Mouse (Mus musculus) hindbrain, embryonic 10.5 days (tissue): ENCODE data around the gene Gm8994. TPM values are rescaled to one million over a fixed set of nuclear protein-coding genes. Genes with fewer than 3 reads are reported as not detected.
"Not testable (repeated sequence)": the region's sequence is repeated elsewhere in the genome, so short reads cannot be mapped to it uniquely, and the experiment has no call there.

ENCODE experiments used
- DNase-seq: peaks from one replicate; pipeline ENCODE4 v3.0.0-alpha.2; 2017; ENCODE audit warnings: low spot score
- H3K27ac ChIP-seq: fragments of 300-500 bp; sonication (generic); 2 replicates; pipeline ENCODE4 v1.5.1; 2016; ENCODE audit warnings: mild to moderate bottlenecking, moderate library complexity
- H3K27me3 ChIP-seq: fragments of 300-500 bp; sonication (generic); 2 replicates; pipeline ENCODE4 v1.6.1; 2016; ENCODE audit warnings: mild to moderate bottlenecking; ENCODE audit not compliant: poor library complexity, insufficient read depth, severe bottlenecking
- H3K36me3 ChIP-seq: fragments of 300-500 bp; sonication (generic); 2 replicates; pipeline ENCODE4 v1.6.1; 2016; ENCODE audit warnings: mild to moderate bottlenecking, moderate library complexity
- H3K4me1 ChIP-seq: fragments of 300-500 bp; sonication (generic); replicated peaks from 2 replicates; pipeline ENCODE4 v1.6.1; 2016; ENCODE audit warnings: mild to moderate bottlenecking
- H3K4me3 ChIP-seq: fragments of 300-500 bp; sonication (generic); 2 replicates; pipeline ENCODE4 v1.5.1; 2016; ENCODE audit warnings: mild to moderate bottlenecking, moderate library complexity
- H3K9me3 ChIP-seq: fragments of 300-500 bp; sonication (generic); 2 replicates; pipeline ENCODE4 v1.6.1; 2016; ENCODE audit warnings: mild to moderate bottlenecking, moderate library complexity
- WGBS: fragments of 180-500 bp; shearing (Covaris S2); methylation state at CpG from one replicate; pipeline ENCODE4 v1.1.7; 2016; 5-methylcytosine and 5-hydroxymethylcytosine counted together
- polyA plus RNA-seq: library from polyadenylated mRNA; unstranded; fragments of >200 nt; fragmentation: Nextera tagmentation; extraction: Ambion mirVana; gene quantifications from 2 replicates; pipeline ENCODE4 v1.2.1, GENCODE M21; 2016

Gene Gm8994
- polyA plus RNA-seq, 1 experiment from 2014 or later: not detected

DNA sequence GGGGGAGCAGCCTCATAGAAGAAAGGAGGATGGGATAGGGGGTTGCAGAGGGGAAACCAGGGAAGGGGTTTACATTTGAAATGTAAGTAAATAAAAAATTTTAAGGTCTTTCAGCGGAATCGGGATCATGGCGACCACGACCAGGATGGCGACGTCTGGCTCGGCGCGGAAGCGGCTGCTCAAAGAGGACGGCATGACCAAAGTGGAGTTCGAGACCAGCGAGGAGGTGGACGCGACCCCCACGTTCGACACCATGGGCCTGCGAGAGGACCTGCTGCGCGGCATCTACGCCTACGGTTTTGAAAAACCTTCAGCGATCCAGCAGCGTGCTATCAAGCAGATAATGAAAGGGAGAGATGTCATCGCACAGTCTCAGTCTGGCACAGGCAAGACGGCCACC, 1.1 kb downstream of the Gm8994 start:
- WGBS: 96% methylated on average over 26 of the region's 26 CpGs
- H3K36me3 ChIP-seq, H3K4me1 ChIP-seq, H3K4me3 ChIP-seq, H3K27me3 ChIP-seq, H3K9me3 ChIP-seq, H3K27ac ChIP-seq, DNase-seq: not testable (repeated sequence)

- no peak for DNase-seq
- Histone ChIP-seq H3K27ac (no peak overlapping the region), H3K4me3 (no peak overlapping the region), H3K36me3 (no peaks in the 10 kb centered on the region), H3K27me3 (no peaks in the 10 kb centered on the region), H3K9me3 (no peaks in the 10 kb centered on the region), H3K4me1 (no peaks in the 10 kb centered on the region; the same call in 1 of the 2 replicates)
- 89% methylated on average over 5 of the region's 5 CpGs for WGBS
These were observed 13.3 kb downstream of the Gm8994 start for GRCm38 (mm10) chr6:136340669-136341068.

DNA sequence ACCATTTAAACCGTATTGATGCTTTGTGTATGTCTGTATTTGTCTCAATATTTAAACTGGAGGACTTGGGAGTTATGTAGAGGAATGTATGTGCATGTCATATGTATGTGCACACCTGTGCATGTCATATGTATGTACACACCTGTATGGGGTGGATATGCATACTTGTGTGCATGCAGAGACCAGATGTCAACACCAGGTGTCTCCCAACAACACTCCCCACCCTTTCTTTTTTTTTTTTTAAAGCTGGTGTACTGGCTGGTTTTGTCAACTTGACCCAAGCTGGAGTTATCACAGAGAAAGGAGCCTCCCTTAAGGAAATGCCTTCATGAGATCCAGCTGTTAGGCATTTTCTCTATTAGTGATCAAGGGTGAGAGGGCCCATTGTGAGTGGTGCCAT, 13.8 kb downstream of the Gm8994 start:
- H3K27ac ChIP-seq: no peak overlapping the region
- no peak overlapping the region for H3K4me3 ChIP-seq
- WGBS: 91% methylated on average over 1 of the region's 1 CpGs

GRCm38 (mm10) chr6:136343868-136344267, 16.5 kb downstream of the Gm8994 start:
- no peak for DNase-seq
- Histone ChIP-seq H3K36me3 (no peaks in the 10 kb centered on the region), H3K27ac (no peak overlapping the region), H3K4me1 (peaks cover 19% of the 10 kb centered on the region), H3K27me3 (no peaks in the 10 kb centered on the region), H3K4me3 (no peak overlapping the region), H3K9me3 (no peaks in the 10 kb centered on the region)
- 92% methylated on average over 7 of the region's 7 CpGs for WGBS

More for the DNA sequence above, 13.8 kb downstream of the Gm8994 start:
- Histone ChIP-seq H3K4me1 (no peaks in the 10 kb centered on the region; the same call in 1 of the 2 replicates), H3K9me3 (no peaks in the 10 kb centered on the region), H3K36me3 (no peaks in the 10 kb centered on the region), H3K27me3 (no peaks in the 10 kb centered on the region)
- no peak for DNase-seq

- peak overlapping the region; percentile 66; the same call in 1 of the 2 replicates for H3K27ac ChIP-seq
- H3K36me3 ChIP-seq: no peaks in the 10 kb centered on the region
- no peaks in the 10 kb centered on the region for H3K27me3 ChIP-seq
- H3K9me3 ChIP-seq: no peaks in the 10 kb centered on the region
- no peak overlapping the region for H3K4me3 ChIP-seq
- DNase-seq: no peak
- H3K4me1 ChIP-seq: peaks cover 19% of the 10 kb centered on the region
- 85% methylated on average over 6 of the region's 6 CpGs for WGBS
These were observed 17.7 kb downstream of the Gm8994 start for GRCm38 (mm10) chr6:136345034-136345433.

GRCm38 (mm10) chr6:136345641-136346040, 18.3 kb downstream of the Gm8994 start:
- H3K27ac ChIP-seq: peak overlapping the region; percentile 66; the same call in 1 of the 2 replicates
- WGBS: 89% methylated on average over 7 of the region's 7 CpGs

GRCm38 (mm10) chr6:136347053-136347452, 19.7 kb downstream of the Gm8994 start:
- Histone ChIP-seq H3K4me1 (peaks cover 19% of the 10 kb centered on the region), H3K4me3 (no peak overlapping the region), H3K27ac (no peak overlapping the region), H3K27me3 (no peaks in the 10 kb centered on the region), H3K36me3 (no peaks in the 10 kb centered on the region), H3K9me3 (no peaks in the 10 kb centered on the region)
- WGBS: 53% methylated on average over 5 of the region's 5 CpGs
- no peak for DNase-seq

More at GRCm38 (mm10) chr6:136345641-136346040, 18.3 kb downstream of the Gm8994 start:
- no peak overlapping the region for H3K4me3 ChIP-seq
- H3K36me3 ChIP-seq: no peaks in the 10 kb centered on the region
- no peak for DNase-seq
- no peaks in the 10 kb centered on the region for H3K27me3 ChIP-seq
- H3K9me3 ChIP-seq: no peaks in the 10 kb centered on the region
- peaks cover 19% of the 10 kb centered on the region for H3K4me1 ChIP-seq

- H3K27ac ChIP-seq: no peak overlapping the region
- WGBS: 63% methylated on average over 9 of the region's 9 CpGs
- no peak overlapping the region for H3K4me3 ChIP-seq
- no peaks in the 10 kb centered on the region for H3K36me3 ChIP-seq
- H3K4me1 ChIP-seq: peaks cover 19% of the 10 kb centered on the region
- H3K9me3 ChIP-seq: no peaks in the 10 kb centered on the region
- no peaks in the 10 kb centered on the region for H3K27me3 ChIP-seq
- no peak for DNase-seq
These were observed 20.3 kb downstream of the Gm8994 start for GRCm38 (mm10) chr6:136347631-136348030.

DNA sequence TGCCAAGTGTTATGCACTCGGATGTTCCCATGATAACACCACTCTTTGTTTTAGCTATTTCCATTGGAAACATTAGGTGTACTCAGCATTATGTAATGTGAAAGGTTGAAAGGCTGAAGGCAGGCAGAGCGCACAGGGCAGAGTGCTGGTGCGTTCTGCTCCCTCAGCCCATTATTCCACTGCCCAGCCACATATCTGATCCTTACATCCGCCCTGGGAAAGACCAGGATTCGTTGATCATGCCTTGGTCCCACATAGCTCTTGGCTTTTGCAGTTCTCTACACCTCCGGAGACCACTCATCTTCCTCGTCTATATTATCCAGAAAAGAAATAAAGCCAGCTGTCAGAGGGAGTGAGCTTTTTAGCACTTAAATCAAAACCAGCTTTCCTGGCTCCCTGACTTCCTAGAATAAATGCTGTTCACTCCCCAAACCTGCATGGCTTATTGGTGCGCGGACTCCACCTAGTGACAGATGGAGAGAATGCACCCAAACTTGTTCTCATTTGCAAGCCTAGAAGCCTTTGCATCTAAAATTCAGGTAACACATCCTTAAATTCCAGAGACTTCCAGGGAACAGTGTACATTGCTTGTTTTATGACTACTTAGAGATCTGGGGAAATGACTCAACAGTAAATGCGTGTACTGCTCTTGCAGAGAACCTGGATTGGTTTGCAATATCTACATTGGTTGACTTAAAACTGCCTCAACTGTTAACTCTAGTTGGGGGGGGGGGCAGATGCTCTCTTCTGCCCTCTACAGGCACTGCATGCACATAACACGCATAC, 26.3 kb downstream of the Gm8994 start:
- Histone ChIP-seq H3K9me3 (no peaks in the 10 kb centered on the region), H3K4me3 (no peak overlapping the region), H3K27me3 (no peaks in the 10 kb centered on the region), H3K4me1 (no peaks in the 10 kb centered on the region), H3K27ac (no peak overlapping the region), H3K36me3 (no peaks in the 10 kb centered on the region)
- WGBS: 42% methylated on average over 11 of the region's 11 CpGs
- peak; percentile 71 for DNase-seq

DNA sequence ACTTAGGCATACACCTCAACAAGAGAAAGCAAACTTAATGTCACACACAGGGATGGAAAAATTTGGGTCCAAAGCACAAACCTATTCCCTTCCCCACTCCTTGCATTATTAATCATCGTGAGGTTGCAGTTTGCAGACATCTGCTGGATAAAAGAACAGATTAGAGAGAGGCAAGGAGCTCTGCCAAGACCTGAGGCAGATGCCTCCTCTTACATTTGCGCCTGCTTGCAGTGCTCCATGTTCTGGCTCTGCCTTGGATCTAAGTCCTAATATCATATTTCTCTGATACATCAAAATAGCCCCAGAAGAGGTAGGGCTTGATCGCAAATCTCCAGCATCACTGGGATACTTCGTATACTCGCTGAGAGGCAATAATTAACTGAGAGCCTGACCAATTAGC, 31.1 kb downstream of the Gm8994 start:
- Histone ChIP-seq H3K4me1 (no peaks in the 10 kb centered on the region), H3K9me3 (no peaks in the 10 kb centered on the region), H3K4me3 (no peak overlapping the region), H3K36me3 (no peaks in the 10 kb centered on the region), H3K27ac (no peak overlapping the region), H3K27me3 (no peaks in the 10 kb centered on the region)
- 88% methylated on average over 5 of the region's 5 CpGs for WGBS
- DNase-seq: no peak

DNA sequence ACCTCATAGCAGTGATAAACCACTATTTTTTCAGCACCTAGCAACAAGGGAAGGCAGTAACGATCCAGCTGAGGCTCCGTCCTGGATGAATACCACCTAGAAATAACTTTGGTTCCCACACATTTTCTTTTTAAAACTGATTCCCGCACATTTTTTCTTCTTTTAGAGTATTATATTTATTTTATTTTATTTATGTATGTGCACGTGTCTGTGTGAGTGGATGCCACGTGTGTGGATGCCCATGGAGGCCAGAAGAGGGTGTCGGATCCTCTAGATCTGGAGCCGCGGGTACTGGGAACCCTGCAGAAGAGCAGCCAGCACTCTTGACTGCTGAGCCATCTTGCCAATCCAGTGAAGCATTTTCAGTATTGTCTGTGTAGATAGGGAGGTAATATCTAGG, 36.0 kb downstream of the Gm8994 start:
- Histone ChIP-seq H3K36me3 (no peaks in the 10 kb centered on the region), H3K4me3 (no peak overlapping the region), H3K27me3 (no peaks in the 10 kb centered on the region), H3K27ac (no peak overlapping the region), H3K4me1 (0 out of 2 replicates have a peak, but pooled peaks cover 6% of the 10 kb centered on the region), H3K9me3 (no peaks in the 10 kb centered on the region)
- DNase-seq: no peak
- 89% methylated on average over 8 of the region's 8 CpGs for WGBS

- Histone ChIP-seq H3K27ac (no peak overlapping the region), H3K36me3 (no peaks in the 10 kb centered on the region), H3K4me3 (no peak overlapping the region), H3K9me3 (no peaks in the 10 kb centered on the region), H3K4me1 (0 out of 2 replicates have a peak, but pooled peaks cover 6% of the 10 kb centered on the region), H3K27me3 (no peaks in the 10 kb centered on the region)
- no peak for DNase-seq
- 76% methylated on average over 4 of the region's 4 CpGs for WGBS
These were observed 36.7 kb downstream of the Gm8994 start for GRCm38 (mm10) chr6:136364008-136364407.

DNA sequence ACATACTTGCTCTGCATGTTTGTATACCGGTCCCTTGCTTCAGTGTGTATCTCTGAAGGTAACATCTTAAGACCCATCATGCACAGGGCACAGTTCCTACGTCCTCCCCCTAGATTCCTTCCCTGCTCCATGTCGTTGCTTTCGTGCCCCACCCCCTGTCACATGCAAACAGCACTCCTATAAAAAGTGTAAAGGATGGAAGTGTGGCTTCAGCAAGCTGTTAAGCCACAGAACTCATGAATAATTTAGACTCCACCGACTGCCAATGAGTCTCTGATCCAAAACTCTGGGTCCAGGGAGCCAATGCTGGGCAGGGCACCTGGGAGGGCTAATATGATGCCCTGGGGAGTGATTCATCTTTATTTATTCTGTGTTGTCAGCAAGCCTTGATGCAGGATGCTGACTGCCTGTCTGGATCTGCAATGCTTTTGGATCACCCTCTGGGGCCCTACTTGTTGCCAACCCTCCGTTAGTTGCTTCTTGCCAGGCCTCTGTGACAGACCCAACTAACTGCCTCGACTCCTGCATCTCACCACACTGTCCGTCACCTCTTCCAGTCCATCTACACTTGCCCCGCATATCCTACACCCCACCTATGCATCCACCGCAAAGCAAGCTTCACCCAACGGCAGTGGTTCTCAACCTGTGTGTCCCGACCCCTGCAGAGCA, 37.2 kb downstream of the Gm8994 start:
- H3K27me3 ChIP-seq: no peaks in the 10 kb centered on the region

More for the DNA sequence above, 37.2 kb downstream of the Gm8994 start:
- Histone ChIP-seq H3K4me3 (no peak overlapping the region), H3K4me1 (0 out of 2 replicates have a peak, but pooled peaks cover 6% of the 10 kb centered on the region), H3K9me3 (no peaks in the 10 kb centered on the region), H3K36me3 (no peaks in the 10 kb centered on the region), H3K27ac (no peak overlapping the region)
- WGBS: 82% methylated on average over 12 of the region's 12 CpGs
- no peak for DNase-seq
